Mouse (Mus musculus) brain, embryonic 14.5 days (tissue): Measurements from ENCODE around the gene Ctrc.

ENCODE experiments used
- CTCF ChIP-seq: fragments of 200-500 bp; IDR thresholded peaks from 2 replicates; pipeline ENCODE4 v1.5.1; 2012; ENCODE audit warnings: inconsistent platforms, mild to moderate bottlenecking, moderate library complexity, borderline replicate concordance; ENCODE audit not compliant: insufficient read depth, insufficient read length; ENCODE audit errors: extremely low read depth
- POLR2A ChIP-seq: fragments of 200-500 bp; IDR thresholded peaks from 2 replicates; pipeline ENCODE4 v1.6.1; 2012; ENCODE audit warnings: mild to moderate bottlenecking, inconsistent platforms, borderline replicate concordance; ENCODE audit not compliant: poor library complexity, insufficient read depth, insufficient read length, severe bottlenecking; ENCODE audit errors: extremely low read depth

DNA sequence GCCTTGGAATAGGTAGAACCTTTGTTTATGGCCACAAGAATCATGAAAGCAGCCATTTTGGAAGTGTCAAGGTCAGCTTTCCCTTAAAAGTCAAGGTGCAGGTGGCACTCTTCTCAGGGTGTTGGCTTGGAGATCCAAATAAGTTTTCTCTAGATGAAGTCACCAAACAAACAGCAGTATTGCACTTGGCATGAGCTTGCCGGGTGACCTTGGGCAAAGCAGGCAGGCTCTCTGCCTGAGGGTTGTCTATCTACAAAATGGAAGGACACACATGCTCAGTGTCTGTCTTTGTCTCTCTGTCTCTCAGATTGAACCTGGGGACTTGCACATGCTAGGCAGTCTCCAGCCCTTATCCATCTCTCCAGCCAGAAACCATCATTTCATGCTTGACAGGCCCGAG lies 18.8 kb downstream of the Ctrc start:
- no peak for TF ChIP-seq CTCF
- TF ChIP-seq POLR2A: no peak
